Mouse (Mus musculus): Measurements from ENCODE around the gene Cnfn. TPM values are rescaled to one million over a fixed set of nuclear protein-coding genes. Genes with fewer than 3 reads are reported as not detected.
A peak's percentile ranks its signal among the peaks of the same experiment; 100 is the strongest.
"Not testable (repeated sequence)": the region's sequence is repeated elsewhere in the genome, so short reads cannot be mapped to it uniquely, and the experiment has no call there.

Cnfn gene
- polyA plus RNA-seq, 1 experiment from 2014 or later = 0.15 TPM

- H3K4me3 ChIP-seq (replicated peaks) = no peak overlapping the region
- H3K9ac ChIP-seq = no peak overlapping the region
- 72% methylated on average over 19 of the region's 19 CpGs for WGBS (ENCODE audit: insufficient replicate concordance)
- ATAC-seq (ENCODE audit: low read depth) (no peak), DNase-seq (no peak)
- no peaks in the 10 kb centered on the region for H3K4me1 ChIP-seq (replicated peaks)
- H3K36me3 ChIP-seq = peaks cover 3% of the 10 kb centered on the region; the same call in 1 of the 2 replicates
- no peak overlapping the region for H3K4me2 ChIP-seq
- no peaks in the 10 kb centered on the region for H3K27me3 ChIP-seq
- H3K27ac ChIP-seq = no peak overlapping the region
- H3K9me3 ChIP-seq (replicated peaks) = no peaks in the 10 kb centered on the region
These were observed 10.8 kb downstream of the Cnfn start for GRCm38 (mm10) chr7:25358721-25359206.

- Histone ChIP-seq H3K27me3 (no peaks in the 10 kb centered on the region), H3K4me3 (replicated peaks) (no peak overlapping the region), H3K27ac (no peak overlapping the region), H3K4me1 (replicated peaks) (no peaks in the 10 kb centered on the region), H3K9me3 (replicated peaks) (no peaks in the 10 kb centered on the region), H3K4me2 (no peak overlapping the region), H3K9ac (no peak overlapping the region), H3K36me3 (peaks cover 16% of the 10 kb centered on the region; the same call in 1 of the 2 replicates)
- 75% methylated on average over 8 of the region's 8 CpGs for WGBS (ENCODE audit: insufficient replicate concordance)
- DNase-seq (no peak), ATAC-seq (ENCODE audit: low read depth) (no peak)
These were observed 20.7 kb downstream of the Cnfn start for GRCm38 (mm10) chr7:25348861-25349260.

- no peaks in the 10 kb centered on the region for H3K27me3 ChIP-seq
- no peak overlapping the region for H3K4me2 ChIP-seq
- 73% methylated on average over 20 of the region's 20 CpGs for WGBS (ENCODE audit: insufficient replicate concordance)
- DNase-seq (no peak), ATAC-seq (ENCODE audit: low read depth) (no peak)
- H3K9ac ChIP-seq = no peak overlapping the region
- no peaks in the 10 kb centered on the region for H3K36me3 ChIP-seq
- H3K9me3 ChIP-seq (replicated peaks) = no peaks in the 10 kb centered on the region
- H3K4me1 ChIP-seq (replicated peaks) = no peaks in the 10 kb centered on the region
- no peak overlapping the region for H3K4me3 ChIP-seq (replicated peaks)
- H3K27ac ChIP-seq = no peak overlapping the region
These were observed 28.3 kb downstream of the Cnfn start for GRCm38 (mm10) chr7:25341000-25341784.

DNA sequence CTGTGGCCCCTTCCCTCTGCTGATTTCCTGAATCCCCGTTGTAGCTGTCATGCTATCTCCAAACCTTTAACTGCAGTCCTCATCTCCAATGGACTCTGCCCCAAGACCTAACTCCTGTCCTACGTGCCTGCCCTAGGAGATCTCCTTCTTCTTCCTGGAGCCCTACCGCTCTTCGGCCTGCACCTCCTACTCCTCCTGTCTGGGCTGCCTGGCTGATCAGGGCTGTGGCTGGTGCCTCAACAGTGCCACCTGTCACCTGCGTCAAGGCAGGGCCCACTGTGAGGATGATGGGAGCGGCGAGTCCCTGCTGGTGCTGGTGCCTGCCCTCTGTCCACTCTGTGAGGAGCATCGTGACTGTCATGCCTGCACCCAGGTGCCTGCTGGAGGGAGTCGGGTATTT is 30.2 kb downstream of the Cnfn start:
- Histone ChIP-seq H3K4me1 (replicated peaks) (no peaks in the 10 kb centered on the region), H3K27ac (no peak overlapping the region), H3K36me3 (no peaks in the 10 kb centered on the region), H3K9me3 (replicated peaks) (no peaks in the 10 kb centered on the region), H3K9ac (no peak overlapping the region), H3K4me2 (no peak overlapping the region), H3K27me3 (no peaks in the 10 kb centered on the region), H3K4me3 (replicated peaks) (no peak overlapping the region)
- DNase-seq (no peak), ATAC-seq (ENCODE audit: low read depth) (no peak)
- WGBS (ENCODE audit: insufficient replicate concordance) = 71% methylated on average over 9 of the region's 9 CpGs

DNA sequence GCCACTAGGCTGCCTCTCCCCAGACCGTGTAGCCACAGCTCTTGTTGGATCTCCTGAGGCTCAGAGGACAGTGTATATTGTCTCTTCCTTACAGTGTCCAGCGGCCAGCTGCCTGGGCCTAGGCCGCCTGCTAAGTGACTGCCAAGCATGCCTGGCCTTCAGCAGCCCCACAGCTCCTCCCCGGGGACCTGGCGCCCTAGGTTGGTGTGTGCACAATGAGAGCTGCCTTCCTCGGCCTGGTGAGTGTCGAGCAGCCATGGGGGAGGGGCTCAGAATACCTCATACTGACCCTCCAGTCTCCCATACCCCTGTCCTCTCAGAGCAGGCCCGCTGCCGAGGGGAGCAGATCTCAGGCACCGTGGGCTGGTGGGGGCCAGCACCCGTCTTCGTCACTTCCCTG is 35.1 kb downstream of the Cnfn start:
- no peak; the same call in 1 of the 2 replicates for ATAC-seq (ENCODE audit: low read depth)
- H3K36me3 ChIP-seq = no peaks in the 10 kb centered on the region
- no peaks in the 10 kb centered on the region for H3K9me3 ChIP-seq (replicated peaks)
- no peak overlapping the region for H3K4me2 ChIP-seq
- no peak overlapping the region for H3K27ac ChIP-seq
- no peak for DNase-seq
- no peaks in the 10 kb centered on the region for H3K27me3 ChIP-seq
- H3K9ac ChIP-seq = no peak overlapping the region
- H3K4me1 ChIP-seq (replicated peaks) = no peaks in the 10 kb centered on the region
- 75% methylated on average over 12 of the region's 12 CpGs for WGBS (ENCODE audit: insufficient replicate concordance)
- H3K4me3 ChIP-seq (replicated peaks) = no peak overlapping the region

DNA sequence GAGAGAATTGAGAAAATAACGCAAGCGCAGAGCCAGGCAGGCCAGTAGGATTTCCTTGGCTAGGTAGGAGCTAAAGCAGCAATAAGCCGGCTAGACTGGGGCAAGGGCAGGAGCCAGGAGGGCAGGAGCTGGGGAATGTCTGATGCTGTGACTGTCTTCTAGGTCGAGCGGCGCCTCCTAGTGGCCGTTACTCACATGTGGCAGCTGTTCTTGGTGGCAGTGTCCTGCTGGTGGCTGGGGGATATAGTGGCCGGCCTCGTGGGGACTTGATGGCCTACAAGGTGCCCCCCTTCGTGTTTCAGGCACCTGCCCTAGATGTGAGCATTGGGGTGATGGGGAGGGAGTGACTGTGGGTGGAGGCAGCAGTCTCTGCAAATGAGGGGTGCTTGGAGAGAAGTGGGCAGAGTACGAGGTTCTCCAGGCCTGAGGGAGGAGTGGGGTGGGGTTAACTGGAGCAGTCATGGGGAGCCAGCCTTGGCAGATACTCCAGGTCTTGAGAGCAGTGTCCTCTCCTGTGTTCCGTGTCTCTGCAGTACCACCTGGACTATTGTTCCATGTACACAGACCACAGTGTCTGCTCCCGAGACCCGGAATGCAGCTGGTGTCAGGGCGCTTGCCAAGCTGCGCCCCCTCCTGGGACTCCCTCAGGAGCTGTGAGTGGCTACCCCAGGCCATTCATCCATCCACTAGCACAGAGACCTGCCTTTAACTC is 35.8 kb downstream of the Cnfn start:
- Histone ChIP-seq H3K27me3 (no peaks in the 10 kb centered on the region), H3K4me1 (replicated peaks) (no peaks in the 10 kb centered on the region), H3K27ac (no peak overlapping the region), H3K9me3 (replicated peaks) (no peaks in the 10 kb centered on the region), H3K4me3 (replicated peaks) (no peak overlapping the region), H3K9ac (no peak overlapping the region), H3K4me2 (no peak overlapping the region), H3K36me3 (no peaks in the 10 kb centered on the region)
- DNase-seq (peak; percentile 53), ATAC-seq (ENCODE audit: low read depth) (0 out of 2 replicates have a peak, but pooled peaks have one; percentile 41)
- 40% methylated on average over 16 of the region's 16 CpGs for WGBS (ENCODE audit: insufficient replicate concordance)

DNA sequence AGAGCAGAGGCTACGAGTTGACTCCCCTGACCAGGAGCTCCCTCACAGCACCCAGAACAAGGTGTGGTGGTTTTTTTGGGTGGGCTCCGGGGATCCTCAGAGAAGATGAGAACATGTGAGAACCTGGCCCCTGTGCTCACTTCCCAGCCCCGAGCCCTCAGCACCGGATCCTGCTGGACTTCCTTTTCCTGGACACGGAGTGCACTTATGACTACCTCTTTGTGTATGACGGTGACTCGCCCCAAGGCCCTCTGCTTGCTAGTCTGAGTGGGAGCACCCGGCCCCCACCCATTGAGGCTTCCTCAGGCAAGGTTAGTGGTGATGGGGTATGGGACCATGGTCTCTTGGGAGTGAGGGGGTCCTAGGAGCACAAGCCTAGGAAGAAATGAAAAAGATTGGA is 43.3 kb downstream of the Cnfn start:
- Histone ChIP-seq H3K27me3 (no peaks in the 10 kb centered on the region), H3K4me1 (replicated peaks) (no peaks in the 10 kb centered on the region), H3K9me3 (replicated peaks) (no peaks in the 10 kb centered on the region), H3K36me3 (no peaks in the 10 kb centered on the region), H3K27ac (no peak overlapping the region), H3K4me2 (no peak overlapping the region), H3K4me3 (replicated peaks) (no peak overlapping the region), H3K9ac (no peak overlapping the region)
- ATAC-seq (ENCODE audit: low read depth) (no peak), DNase-seq (no peak)
- WGBS (ENCODE audit: insufficient replicate concordance) = 64% methylated on average over 8 of the region's 8 CpGs

- not testable (repeated sequence) for ATAC-seq (ENCODE audit: low read depth); H3K4me3 ChIP-seq (replicated peaks); H3K9me3 ChIP-seq (replicated peaks); H3K4me2 ChIP-seq; H3K27me3 ChIP-seq; H3K4me1 ChIP-seq (replicated peaks); H3K27ac ChIP-seq; H3K36me3 ChIP-seq; H3K9ac ChIP-seq; DNase-seq
- WGBS (ENCODE audit: insufficient replicate concordance) = 64% methylated on average over 6 of the region's 6 CpGs
These were observed 44.1 kb downstream of the Cnfn start for GRCm38 (mm10) chr7:25325431-25325830.

- H3K4me3 ChIP-seq (replicated peaks) = no peak overlapping the region
- no peaks in the 10 kb centered on the region for H3K36me3 ChIP-seq
- 74% methylated on average over 2 of the region's 2 CpGs for WGBS (ENCODE audit: insufficient replicate concordance)
These were observed 46.3 kb downstream of the Cnfn start for GRCm38 (mm10) chr7:25323219-25323618.

DNA sequence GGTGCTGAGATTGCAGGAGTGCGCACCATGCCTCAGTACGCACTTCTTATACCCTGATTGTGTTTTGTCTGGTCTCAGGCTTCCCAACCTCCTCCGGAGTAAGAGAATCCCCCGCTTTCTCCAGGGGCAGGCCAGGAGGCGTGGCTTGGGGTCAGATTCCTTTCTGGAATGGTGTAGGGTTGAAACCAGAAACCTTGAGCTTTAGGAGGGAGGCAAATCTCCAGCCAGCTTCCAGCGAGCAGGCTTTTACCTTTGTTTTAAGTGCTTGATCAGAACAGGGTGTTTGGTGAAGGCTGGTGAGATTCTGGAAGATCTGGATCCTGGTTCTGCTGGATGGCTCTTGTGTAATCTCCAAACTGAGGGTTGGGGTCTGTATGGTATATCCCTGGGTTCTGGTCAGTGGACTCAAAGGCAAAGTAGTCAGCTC is 47.5 kb downstream of the Cnfn start:
- Histone ChIP-seq H3K9me3 (replicated peaks) (no peaks in the 10 kb centered on the region), H3K27me3 (peaks cover 6% of the 10 kb centered on the region), H3K4me3 (replicated peaks) (no peak overlapping the region), H3K9ac (no peak overlapping the region), H3K4me2 (no peak overlapping the region), H3K36me3 (no peaks in the 10 kb centered on the region), H3K27ac (no peak overlapping the region), H3K4me1 (replicated peaks) (peaks cover 12% of the 10 kb centered on the region)
- ATAC-seq (ENCODE audit: low read depth) = no peak
- DNase-seq = no peak
- 48% methylated on average over 6 of the region's 6 CpGs for WGBS (ENCODE audit: insufficient replicate concordance)

More at GRCm38 (mm10) chr7:25323219-25323618, 46.3 kb downstream of the Cnfn start:
- Histone ChIP-seq H3K9ac (no peak overlapping the region), H3K27me3 (no peaks in the 10 kb centered on the region), H3K27ac (no peak overlapping the region), H3K4me2 (no peak overlapping the region), H3K4me1 (replicated peaks) (0 out of 2 replicates have a peak, but pooled peaks cover 3% of the 10 kb centered on the region), H3K9me3 (replicated peaks) (no peaks in the 10 kb centered on the region)
- ATAC-seq (ENCODE audit: low read depth) = no peak
- DNase-seq = no peak

Data from liver, embryonic 13.5 days (tissue).